Mouse (Mus musculus): ENCODE data around the gene Zfr. TPM values are rescaled to one million over a fixed set of nuclear protein-coding genes. Genes with fewer than 3 reads are reported as not detected.

Zfr gene
- 57.8 TPM for polyA plus RNA-seq (2014; fragmentation: Illumina TruSeq; extraction: RNeasy Lipid Tissue Mini Kit (QIAGEN cat#74804); ENCODE audit: low read depth, low replicate concordance)

GRCm38 (mm10) chr15:12117242-12118092 is at the start of gene Zfr:
Gene Zfr, plus strand, starts transcription at chr15:12117831.

GRCm38 (mm10) chr15:12204319-12205159 is 86.9 kb downstream of the Zfr start, which contains the start of gene Mtmr12:
Gene Mtmr12, plus strand, starts transcription at chr15:12205028.

Other genes with a start within 250 kb of the Zfr start
- 19.5 TPM for gene Npr3, start 210.5 kb upstream of the Zfr start, polyA plus RNA-seq (2014; fragmentation: Illumina TruSeq; extraction: RNeasy Lipid Tissue Mini Kit (QIAGEN cat#74804); ENCODE audit: low read depth, low replicate concordance)
- gene Sub1, start 120.8 kb upstream of the Zfr start, polyA plus RNA-seq (2014; fragmentation: Illumina TruSeq; extraction: RNeasy Lipid Tissue Mini Kit (QIAGEN cat#74804); ENCODE audit: low read depth, low replicate concordance), result 108 TPM
- gene Mtmr12, start 87.2 kb downstream of the Zfr start, polyA plus RNA-seq (2014; fragmentation: Illumina TruSeq; extraction: RNeasy Lipid Tissue Mini Kit (QIAGEN cat#74804); ENCODE audit: low read depth, low replicate concordance), result 6.9 TPM
- gene Golph3, start 203.6 kb downstream of the Zfr start, polyA plus RNA-seq (2014; fragmentation: Illumina TruSeq; extraction: RNeasy Lipid Tissue Mini Kit (QIAGEN cat#74804); ENCODE audit: low read depth, low replicate concordance), result 70.0 TPM
- not detected for gene 1810049J17Rik, start 204.1 kb downstream of the Zfr start, polyA plus RNA-seq (2014; fragmentation: Illumina TruSeq; extraction: RNeasy Lipid Tissue Mini Kit (QIAGEN cat#74804); ENCODE audit: low read depth, low replicate concordance)

Measured in heart, adult 10 weeks (tissue).